Mouse (Mus musculus): ENCODE results near the gene Slc1a7. TPM values are rescaled to one million over a fixed set of nuclear protein-coding genes. Genes with fewer than 3 reads are reported as not detected.

The Slc1a7 gene
- polyA plus RNA-seq, 2 experiments = 0.03 TPM; not detected in 1

- H3K36me3 ChIP-seq (replicated peaks; ENCODE audit: control insufficient read depth, insufficient read depth, low read depth) = no peaks in the 10 kb centered on the region
- H3K4me3 ChIP-seq (ENCODE audit: insufficient read depth in 1 of 2, low read depth in 2 of 2, low read length in 2 of 2) = no peak overlapping the region
- 58% methylated on average over 8 of the region's 8 CpGs for WGBS (ENCODE audit: insufficient replicate concordance)
- H3K27me3 ChIP-seq (ENCODE audit: control insufficient read depth, insufficient read depth, low read length) = peaks cover 41% of the 10 kb centered on the region
- no peaks in the 10 kb centered on the region for H3K9me3 ChIP-seq (ENCODE audit: control insufficient read depth, low read length)
- H3K4me1 ChIP-seq (replicated peaks; ENCODE audit: control insufficient read depth in 2 of 2, insufficient read depth in 2 of 2, low read length in 1 of 2) = no peaks in the 10 kb centered on the region
- H3K27ac ChIP-seq = no peak overlapping the region
- no peak for TF ChIP-seq CTCF (IDR thresholded peaks at IDR 0.05; ENCODE audit: low read depth)
- no peak for TF ChIP-seq EP300 (IDR thresholded peaks at IDR 0.05; ENCODE audit: low read depth)
- no peak overlapping the region for H3K9ac ChIP-seq (replicated peaks)
- DNase-seq (ENCODE audit: low read depth in 3 of 3, low spot score in 3 of 3) = no peak
- H3K4me2 ChIP-seq (ENCODE audit: low read depth) = no peak overlapping the region
- ATAC-seq (ENCODE audit: insufficient read depth) = no peak
Measured at GRCm38 (mm10) chr4:108033041-108033764, 65.1 kb downstream of the Slc1a7 start.

- no peak overlapping the region for H3K27ac ChIP-seq
- ATAC-seq (ENCODE audit: insufficient read depth) (no peak), DNase-seq (ENCODE audit: low read depth in 3 of 3, low spot score in 3 of 3) (no peak)
- H3K4me2 ChIP-seq (ENCODE audit: low read depth) = no peak overlapping the region
- WGBS (ENCODE audit: insufficient replicate concordance) = 63% methylated on average over 8 of the region's 8 CpGs
- H3K9me3 ChIP-seq (ENCODE audit: control insufficient read depth, low read length) = no peaks in the 10 kb centered on the region
- no peaks in the 10 kb centered on the region for H3K36me3 ChIP-seq (replicated peaks; ENCODE audit: control insufficient read depth, insufficient read depth, low read depth)
- TF ChIP-seq CTCF (IDR thresholded peaks at IDR 0.05; ENCODE audit: low read depth) (no peak), EP300 (IDR thresholded peaks at IDR 0.05; ENCODE audit: low read depth) (no peak)
- H3K4me3 ChIP-seq (ENCODE audit: insufficient read depth in 1 of 2, low read depth in 2 of 2, low read length in 2 of 2) = no peak overlapping the region
- peaks cover 15% of the 10 kb centered on the region for H3K27me3 ChIP-seq (ENCODE audit: control insufficient read depth, insufficient read depth, low read length)
- H3K9ac ChIP-seq (replicated peaks) = no peak overlapping the region
- no peaks in the 10 kb centered on the region for H3K4me1 ChIP-seq (replicated peaks; ENCODE audit: control insufficient read depth in 2 of 2, insufficient read depth in 2 of 2, low read length in 1 of 2)
Measured at GRCm38 (mm10) chr4:108037027-108037426, 68.9 kb downstream of the Slc1a7 start.

GRCm38 (mm10) chr4:108045136-108046107, 77.3 kb downstream of the Slc1a7 start:
- 78% methylated on average over 19 of the region's 19 CpGs for WGBS (ENCODE audit: insufficient replicate concordance)
- Histone ChIP-seq H3K9ac (replicated peaks) (no peak overlapping the region), H3K27me3 (ENCODE audit: control insufficient read depth, insufficient read depth, low read length) (no peaks in the 10 kb centered on the region), H3K4me1 (replicated peaks; ENCODE audit: control insufficient read depth in 2 of 2, insufficient read depth in 2 of 2, low read length in 1 of 2) (peaks cover 0 to 2% of the 10 kb centered on the region in 2 experiments; a peak in 1 of 4 replicates), H3K9me3 (ENCODE audit: control insufficient read depth, low read length) (no peaks in the 10 kb centered on the region), H3K4me3 (ENCODE audit: insufficient read depth in 1 of 2, low read depth in 2 of 2, low read length in 2 of 2) (no peak overlapping the region), H3K36me3 (replicated peaks; ENCODE audit: control insufficient read depth, insufficient read depth, low read depth) (no peaks in the 10 kb centered on the region; the same call in none of the 2 replicates), H3K4me2 (ENCODE audit: low read depth) (no peak overlapping the region), H3K27ac (no peak overlapping the region)
- ATAC-seq (ENCODE audit: insufficient read depth) = no peak
- TF ChIP-seq EP300 (IDR thresholded peaks at IDR 0.05; ENCODE audit: low read depth) = no peak
- TF ChIP-seq CTCF (IDR thresholded peaks at IDR 0.05; ENCODE audit: low read depth) = no peak
- DNase-seq (ENCODE audit: low read depth in 3 of 3, low spot score in 3 of 3) = no peak

- DNase-seq (ENCODE audit: low read depth in 3 of 3, low spot score in 3 of 3) = no peak
- WGBS (ENCODE audit: insufficient replicate concordance) = 85% methylated on average over 8 of the region's 8 CpGs
Measured at GRCm38 (mm10) chr4:108046136-108046535, 78.0 kb downstream of the Slc1a7 start.

More at GRCm38 (mm10) chr4:108046136-108046535, 78.0 kb downstream of the Slc1a7 start:
- Histone ChIP-seq H3K9ac (replicated peaks) (no peak overlapping the region), H3K27me3 (ENCODE audit: control insufficient read depth, insufficient read depth, low read length) (no peaks in the 10 kb centered on the region), H3K4me2 (ENCODE audit: low read depth) (no peak overlapping the region), H3K4me3 (ENCODE audit: insufficient read depth in 1 of 2, low read depth in 2 of 2, low read length in 2 of 2) (no peak overlapping the region), H3K9me3 (ENCODE audit: control insufficient read depth, low read length) (no peaks in the 10 kb centered on the region), H3K27ac (no peak overlapping the region), H3K4me1 (replicated peaks; ENCODE audit: control insufficient read depth in 2 of 2, insufficient read depth in 2 of 2, low read length in 1 of 2) (peaks cover 0 to 2% of the 10 kb centered on the region in 2 experiments; a peak in 1 of 4 replicates), H3K36me3 (replicated peaks; ENCODE audit: control insufficient read depth, insufficient read depth, low read depth) (no peaks in the 10 kb centered on the region; the same call in none of the 2 replicates)
- TF ChIP-seq EP300 (IDR thresholded peaks at IDR 0.05; ENCODE audit: low read depth) (no peak), CTCF (IDR thresholded peaks at IDR 0.05; ENCODE audit: low read depth) (no peak)
- no peak for ATAC-seq (ENCODE audit: insufficient read depth)
